Mouse (Mus musculus): ENCODE results near the gene Tnrc6c. TPM values are rescaled to one million over a fixed set of nuclear protein-coding genes. Genes with fewer than 3 reads are reported as not detected.

Gene Tnrc6c
- polyA plus RNA-seq, 1 experiment from 2014 or later = 8.7 TPM

GRCm38 (mm10) chr11:117742243-117742642, 88.2 kb downstream of the Tnrc6c start:
- 86% methylated on average over 8 of the region's 8 CpGs for WGBS
- no peak for ATAC-seq (ENCODE audit: insufficient number of reproducible peaks, insufficient read depth, low FRiP score, low read depth)
- peaks cover 100% of the 10 kb centered on the region for H3K36me3 ChIP-seq (ENCODE audit: control insufficient read depth, insufficient read depth, low read length)

GRCm38 (mm10) chr11:117742715-117743114, 88.6 kb downstream of the Tnrc6c start:
- 78% methylated on average over 8 of the region's 8 CpGs for WGBS
- Histone ChIP-seq H3K36me3 (ENCODE audit: control insufficient read depth, insufficient read depth, low read length) (peaks cover 100% of the 10 kb centered on the region), H3K9ac (ENCODE audit: low read length) (no peak overlapping the region), H3K4me2 (ENCODE audit: low read length) (no peak overlapping the region), H3K27ac (replicated peaks in 1 of 2; ENCODE audit: control insufficient read depth in 1 of 2, insufficient read depth in 1 of 2, low read depth in 2 of 2, low read length in 2 of 2) (no peak overlapping the region), H3K4me3 (ENCODE audit: control insufficient read depth in 1 of 2, insufficient read depth in 1 of 2, low read depth in 1 of 2, low read length in 2 of 2) (no peak overlapping the region), H3K27me3 (ENCODE audit: control insufficient read depth, insufficient read depth, low read length) (no peaks in the 10 kb centered on the region), H3K9me3 (ENCODE audit: control insufficient read depth, low read length) (no peaks in the 10 kb centered on the region), H3K4me1 (ENCODE audit: control insufficient read depth in 2 of 2, insufficient read depth in 2 of 2, low read length in 2 of 2) (no peaks in the 10 kb centered on the region)
- ATAC-seq (ENCODE audit: insufficient number of reproducible peaks, insufficient read depth, low FRiP score, low read depth) = no peak

More at GRCm38 (mm10) chr11:117742243-117742642, 88.2 kb downstream of the Tnrc6c start:
- Histone ChIP-seq H3K4me2 (ENCODE audit: low read length) (no peak overlapping the region), H3K9me3 (ENCODE audit: control insufficient read depth, low read length) (no peaks in the 10 kb centered on the region), H3K27me3 (ENCODE audit: control insufficient read depth, insufficient read depth, low read length) (no peaks in the 10 kb centered on the region), H3K27ac (replicated peaks in 1 of 2; ENCODE audit: control insufficient read depth in 1 of 2, insufficient read depth in 1 of 2, low read depth in 2 of 2, low read length in 2 of 2) (no peak overlapping the region), H3K4me1 (ENCODE audit: control insufficient read depth in 2 of 2, insufficient read depth in 2 of 2, low read length in 2 of 2) (no peaks in the 10 kb centered on the region), H3K4me3 (ENCODE audit: control insufficient read depth in 1 of 2, insufficient read depth in 1 of 2, low read depth in 1 of 2, low read length in 2 of 2) (no peak overlapping the region), H3K9ac (ENCODE audit: low read length) (no peak overlapping the region)

- H3K36me3 ChIP-seq (ENCODE audit: control insufficient read depth, insufficient read depth, low read length) = peaks cover 100% of the 10 kb centered on the region
Observed at GRCm38 (mm10) chr11:117743454-117744030, 89.5 kb downstream of the Tnrc6c start.

GRCm38 (mm10) chr11:117748628-117749027, 94.5 kb downstream of the Tnrc6c start:
- H3K27ac ChIP-seq (replicated peaks in 1 of 2; ENCODE audit: control insufficient read depth in 1 of 2, insufficient read depth in 1 of 2, low read depth in 2 of 2, low read length in 2 of 2) = no peak overlapping the region
- no peaks in the 10 kb centered on the region for H3K9me3 ChIP-seq (ENCODE audit: control insufficient read depth, low read length)
- no peak overlapping the region for H3K4me3 ChIP-seq (ENCODE audit: control insufficient read depth in 1 of 2, insufficient read depth in 1 of 2, low read depth in 1 of 2, low read length in 2 of 2)
- no peaks in the 10 kb centered on the region for H3K27me3 ChIP-seq (ENCODE audit: control insufficient read depth, insufficient read depth, low read length)
- no peak for ATAC-seq (ENCODE audit: insufficient number of reproducible peaks, insufficient read depth, low FRiP score, low read depth)
- H3K4me1 ChIP-seq (ENCODE audit: control insufficient read depth in 2 of 2, insufficient read depth in 2 of 2, low read length in 2 of 2) = no peaks in the 10 kb centered on the region
- 68% methylated on average over 4 of the region's 4 CpGs for WGBS
- H3K4me2 ChIP-seq (ENCODE audit: low read length) = no peak overlapping the region
- H3K36me3 ChIP-seq (ENCODE audit: control insufficient read depth, insufficient read depth, low read length) = peaks cover 99% of the 10 kb centered on the region
- no peak overlapping the region for H3K9ac ChIP-seq (ENCODE audit: low read length)

More at GRCm38 (mm10) chr11:117743454-117744030, 89.5 kb downstream of the Tnrc6c start:
- no peak overlapping the region for H3K27ac ChIP-seq (replicated peaks in 1 of 2; ENCODE audit: control insufficient read depth in 1 of 2, insufficient read depth in 1 of 2, low read depth in 2 of 2, low read length in 2 of 2)
- no peaks in the 10 kb centered on the region for H3K27me3 ChIP-seq (ENCODE audit: control insufficient read depth, insufficient read depth, low read length)
- no peak for ATAC-seq (ENCODE audit: insufficient number of reproducible peaks, insufficient read depth, low FRiP score, low read depth)
- H3K4me3 ChIP-seq (ENCODE audit: control insufficient read depth in 1 of 2, insufficient read depth in 1 of 2, low read depth in 1 of 2, low read length in 2 of 2) = no peak overlapping the region
- H3K9ac ChIP-seq (ENCODE audit: low read length) = no peak overlapping the region
- no peak overlapping the region for H3K4me2 ChIP-seq (ENCODE audit: low read length)
- no peaks in the 10 kb centered on the region for H3K4me1 ChIP-seq (ENCODE audit: control insufficient read depth in 2 of 2, insufficient read depth in 2 of 2, low read length in 2 of 2)
- WGBS = 78% methylated on average over 4 of the region's 4 CpGs
- H3K9me3 ChIP-seq (ENCODE audit: control insufficient read depth, low read length) = no peaks in the 10 kb centered on the region

GRCm38 (mm10) chr11:117749414-117749813, 95.3 kb downstream of the Tnrc6c start:
- ATAC-seq (ENCODE audit: insufficient number of reproducible peaks, insufficient read depth, low FRiP score, low read depth) = no peak
- Histone ChIP-seq H3K4me2 (ENCODE audit: low read length) (no peak overlapping the region), H3K27me3 (ENCODE audit: control insufficient read depth, insufficient read depth, low read length) (no peaks in the 10 kb centered on the region), H3K36me3 (ENCODE audit: control insufficient read depth, insufficient read depth, low read length) (peaks cover 99% of the 10 kb centered on the region), H3K4me1 (ENCODE audit: control insufficient read depth in 2 of 2, insufficient read depth in 2 of 2, low read length in 2 of 2) (no peaks in the 10 kb centered on the region), H3K9ac (ENCODE audit: low read length) (no peak overlapping the region), H3K4me3 (ENCODE audit: control insufficient read depth in 1 of 2, insufficient read depth in 1 of 2, low read depth in 1 of 2, low read length in 2 of 2) (no peak overlapping the region), H3K9me3 (ENCODE audit: control insufficient read depth, low read length) (no peaks in the 10 kb centered on the region), H3K27ac (replicated peaks in 1 of 2; ENCODE audit: control insufficient read depth in 1 of 2, insufficient read depth in 1 of 2, low read depth in 2 of 2, low read length in 2 of 2) (no peak overlapping the region)
- 88% methylated on average over 10 of the region's 10 CpGs for WGBS

GRCm38 (mm10) chr11:117751544-117751943, 97.5 kb downstream of the Tnrc6c start:
- no peak for ATAC-seq (ENCODE audit: insufficient number of reproducible peaks, insufficient read depth, low FRiP score, low read depth)
- WGBS = 86% methylated on average over 6 of the region's 6 CpGs
- no peak overlapping the region for H3K27ac ChIP-seq (replicated peaks in 1 of 2; ENCODE audit: control insufficient read depth in 1 of 2, insufficient read depth in 1 of 2, low read depth in 2 of 2, low read length in 2 of 2)
- no peak overlapping the region for H3K4me3 ChIP-seq (ENCODE audit: control insufficient read depth in 1 of 2, insufficient read depth in 1 of 2, low read depth in 1 of 2, low read length in 2 of 2)
- no peak overlapping the region for H3K9ac ChIP-seq (ENCODE audit: low read length)
- H3K36me3 ChIP-seq (ENCODE audit: control insufficient read depth, insufficient read depth, low read length) = peaks cover 99% of the 10 kb centered on the region
- no peaks in the 10 kb centered on the region for H3K4me1 ChIP-seq (ENCODE audit: control insufficient read depth in 2 of 2, insufficient read depth in 2 of 2, low read length in 2 of 2)
- no peaks in the 10 kb centered on the region for H3K27me3 ChIP-seq (ENCODE audit: control insufficient read depth, insufficient read depth, low read length)
- H3K9me3 ChIP-seq (ENCODE audit: control insufficient read depth, low read length) = no peaks in the 10 kb centered on the region
- no peak overlapping the region for H3K4me2 ChIP-seq (ENCODE audit: low read length)

- peaks cover 99% of the 10 kb centered on the region for H3K36me3 ChIP-seq (ENCODE audit: control insufficient read depth, insufficient read depth, low read length)
- no peaks in the 10 kb centered on the region for H3K9me3 ChIP-seq (ENCODE audit: control insufficient read depth, low read length)
- H3K9ac ChIP-seq (ENCODE audit: low read length) = no peak overlapping the region
- whole genome bisulfite sequencing = 96% methylated on average over 7 of the region's 7 CpGs
- H3K27ac ChIP-seq (replicated peaks in 1 of 2; ENCODE audit: control insufficient read depth in 1 of 2, insufficient read depth in 1 of 2, low read depth in 2 of 2, low read length in 2 of 2) = no peak overlapping the region
- H3K4me3 ChIP-seq (ENCODE audit: control insufficient read depth in 1 of 2, insufficient read depth in 1 of 2, low read depth in 1 of 2, low read length in 2 of 2) = no peak overlapping the region
- H3K27me3 ChIP-seq (ENCODE audit: control insufficient read depth, insufficient read depth, low read length) = no peaks in the 10 kb centered on the region
- no peak overlapping the region for H3K4me2 ChIP-seq (ENCODE audit: low read length)
- H3K4me1 ChIP-seq (ENCODE audit: control insufficient read depth in 2 of 2, insufficient read depth in 2 of 2, low read length in 2 of 2) = no peaks in the 10 kb centered on the region
- ATAC-seq (ENCODE audit: insufficient number of reproducible peaks, insufficient read depth, low FRiP score, low read depth) = no peak
Observed at GRCm38 (mm10) chr11:117755891-117756290, 101.8 kb downstream of the Tnrc6c start.

- 92% methylated on average over 10 of the region's 10 CpGs for WGBS
- no peak for ATAC-seq (ENCODE audit: insufficient number of reproducible peaks, insufficient read depth, low FRiP score, low read depth)
- no peaks in the 10 kb centered on the region for H3K27me3 ChIP-seq (ENCODE audit: control insufficient read depth, insufficient read depth, low read length)
- no peak overlapping the region for H3K4me3 ChIP-seq (ENCODE audit: control insufficient read depth in 1 of 2, insufficient read depth in 1 of 2, low read depth in 1 of 2, low read length in 2 of 2)
- no peaks in the 10 kb centered on the region for H3K9me3 ChIP-seq (ENCODE audit: control insufficient read depth, low read length)
- no peak overlapping the region for H3K4me2 ChIP-seq (ENCODE audit: low read length)
- H3K9ac ChIP-seq (ENCODE audit: low read length) = no peak overlapping the region
- peaks cover 98% of the 10 kb centered on the region for H3K36me3 ChIP-seq (ENCODE audit: control insufficient read depth, insufficient read depth, low read length)
- no peak overlapping the region for H3K27ac ChIP-seq (replicated peaks in 1 of 2; ENCODE audit: control insufficient read depth in 1 of 2, insufficient read depth in 1 of 2, low read depth in 2 of 2, low read length in 2 of 2)
- H3K4me1 ChIP-seq (ENCODE audit: control insufficient read depth in 2 of 2, insufficient read depth in 2 of 2, low read length in 2 of 2) = no peaks in the 10 kb centered on the region; a peak in 1 of 4 replicates
Observed at GRCm38 (mm10) chr11:117759267-117759666, 105.2 kb downstream of the Tnrc6c start.
